In genomic region chr5:113813608-113814007, GRCm38 (mm10) we compare ENCODE assay signal across 12 mouse cellular contexts. TPM values are rescaled to one million over a fixed set of nuclear protein-coding genes. Genes with fewer than 3 reads are reported as not detected.
DNase-seq lines count a peak whose midpoint lies in the region; ATAC-seq and TF ChIP-seq lines count a peak whose summit lies in the region.
"Had no signal": no experiment of that assay in that cellular context is flagged by ENCODE, and none has a peak within 500 bp of the region (broad histone marks: within the 10 kb centered on the region; RNA-seq: fewer than 3 reads in every experiment).

No protein-coding gene starts in this region.

- peaks cover 0 to 16% of the 10 kb centered on the region in 2 experiments; a peak in 2 of 4 replicates for H3K4me1 ChIP-seq in ES-E14 (ENCODE audit: control insufficient read depth in 2 of 2, insufficient read depth in 2 of 2, low read length in 2 of 2, poor library complexity in 1 of 2)
- 0 out of 4 replicates have a peak, but pooled peaks cover 0 to 2% of the 10 kb centered on the region in 2 experiments for H3K4me1 ChIP-seq in liver, embryonic 14.5 days (replicated peaks; ENCODE audit: control insufficient read depth in 2 of 2, insufficient read depth in 2 of 2, low read length in 1 of 2)

- H3K9me3 ChIP-seq in ES-E14 (ENCODE audit: control insufficient read depth, insufficient read depth, low read depth, low read length), result no peaks in the 10 kb centered on the region
- H3K9me3 ChIP-seq in liver, embryonic 14.5 days (ENCODE audit: control insufficient read depth, low read length), result no peaks in the 10 kb centered on the region

- H3K4me3 ChIP-seq in layer of hippocampus, adult 2 months, result no peak overlapping the region
- no peak overlapping the region for H3K4me3 ChIP-seq in ES-E14 (ENCODE audit: insufficient read depth in 1 of 2, low read depth in 1 of 2, low read length in 2 of 2, poor library complexity in 1 of 2, severe bottlenecking in 1 of 2)
- H3K4me3 ChIP-seq in liver, embryonic 14.5 days (ENCODE audit: insufficient read depth in 1 of 2, low read depth in 2 of 2, low read length in 2 of 2), result no peak overlapping the region

- 16% methylated on average over 9 of the region's 9 CpGs for WGBS in liver, embryonic 14.5 days (ENCODE audit: insufficient replicate concordance)

- H3K36me3 ChIP-seq in ES-E14 (ENCODE audit: control insufficient read depth, insufficient read depth, low read length, poor library complexity, severe bottlenecking), result no peaks in the 10 kb centered on the region
- H3K36me3 ChIP-seq in liver, embryonic 14.5 days (replicated peaks; ENCODE audit: control insufficient read depth, insufficient read depth, low read depth), result no peaks in the 10 kb centered on the region

- peak; percentile 54 for TF ChIP-seq CTCF in layer of hippocampus, adult 2 months (conservative IDR thresholded peaks at IDR 0.05)
- TF ChIP-seq CTCF in liver, embryonic 14.5 days (IDR thresholded peaks at IDR 0.05; ENCODE audit: low read depth), result peak; percentile 67

- in situ Hi-C loops in ES-E14 (cut with MboI; ENCODE audit: low sequenced_read_pairs in 2 of 2, unreplicated experiment in 2 of 2), result loop anchor here in 1 of 2 experiments (5.0 to 10.0 kb wide), 2 partner anchors 36 to 449 kb away; no protein-coding TSS in a partner anchor

- H3K27ac ChIP-seq in layer of hippocampus, adult 2 months, result no peak overlapping the region
- H3K27ac ChIP-seq in ES-E14 (ENCODE audit: insufficient read depth, low read depth, low read length, poor library complexity, severe bottlenecking), result no peak overlapping the region
- no peak overlapping the region for H3K27ac ChIP-seq in liver, embryonic 14.5 days

- ATAC-seq in liver, embryonic 14.5 days (ENCODE audit: insufficient read depth), result no peak

- H3K4me2 ChIP-seq in liver, embryonic 14.5 days (ENCODE audit: low read depth), result no peak overlapping the region

- H3K27me3 ChIP-seq in liver, embryonic 14.5 days (ENCODE audit: control insufficient read depth, insufficient read depth, low read length), result no peaks in the 10 kb centered on the region

- peak overlapping the region; percentile 37; the same call in 1 of the 2 replicates for H3K9ac ChIP-seq in ES-E14 (ENCODE audit: insufficient read depth, low read depth, low read length, poor library complexity, severe bottlenecking)
- no peak overlapping the region for H3K9ac ChIP-seq in liver, embryonic 14.5 days (replicated peaks)

- no peak for DNase-seq in layer of hippocampus, adult 2 months (ENCODE audit: low spot score in 2 of 2)
- DNase-seq in layer of hippocampus, postnatal 25 days (ENCODE audit: extremely low spot score in 1 of 2, low spot score in 1 of 2), result no peak
- peak; percentile 78 to 79 for DNase-seq in B cell, adult 2 months
- peak; percentile 80 for DNase-seq in ES-E14 (ENCODE audit: low read depth, low spot score)
- DNase-seq in liver, embryonic 14.5 days (ENCODE audit: low read depth in 3 of 3, low spot score in 3 of 3), result peak in 1 of 3 experiments; percentile 20
- no peak for DNase-seq in right cerebral cortex, postnatal 36 days (ENCODE audit: low spot score in 2 of 2)
- DNase-seq in urinary bladder, postnatal 4 days (ENCODE audit: low spot score in 2 of 2), result no peak
- DNase-seq: adrenal gland, adult 2 months; cerebellum, postnatal 14 days; lung, adult 18-20 months; right cerebral cortex, adult 18-20 months; thymus, postnatal 25 days had no signal

- no peak for TF ChIP-seq EP300 in liver, embryonic 14.5 days (IDR thresholded peaks at IDR 0.05; ENCODE audit: low read depth)

TF ChIP-seq in ES-E14, 5 proteins besides CTCF, POLR2A, EP300 and RAD21:
- TF ChIP-seq CHD2 (IDR thresholded peaks at IDR 0.05; ENCODE audit: low read depth, low read length), result no peak
- no peak for TF ChIP-seq MAFK (IDR thresholded peaks at IDR 0.05; ENCODE audit: insufficient read depth, low read depth, low read length)
- no peak for TF ChIP-seq ZNF384 (IDR thresholded peaks at IDR 0.05; ENCODE audit: low read depth, low read length)
- TF ChIP-seq HCFC1 (IDR thresholded peaks at IDR 0.05; ENCODE audit: borderline replicate concordance, insufficient read depth, low read length), result no peak
- no peak for TF ChIP-seq ZC3H11A (IDR thresholded peaks at IDR 0.05; ENCODE audit: borderline replicate concordance, low read depth, low read length)

RNA-seq across cellular contexts. Expression of gene Tmem119, which starts 13.3 kb away (rescaled TPM):
- total RNA-seq in layer of hippocampus, adult 2 months (2021), result 10 to 100 TPM; 22.8 to 24.0 TPM
- total RNA-seq in layer of hippocampus, postnatal 25 days (2021), result 10 to 100 TPM; 18.4 to 23.9 TPM
- 3.3 and 7.1 TPM in 2 replicates for total RNA-seq in ES-E14 (2012; rRNA removed)
- 0.94 and 1.1 TPM in 2 replicates for polyA plus RNA-seq in liver, embryonic 14.5 days (2012; rRNA removed)
- 1.1 and 1.4 TPM in 2 replicates for polyA plus RNA-seq in liver, embryonic 14.5 days (2014; fragmentation: Nextera tagmentation; extraction: Ambion mirVana)

RNA-seq across cellular contexts. Expression of gene Selplg, which starts 18.8 kb away (rescaled TPM):
- 10 to 100 TPM; 28.3 to 28.8 TPM for total RNA-seq in layer of hippocampus, adult 2 months (2021)
- 10 to 100 TPM; 29.3 to 33.5 TPM for total RNA-seq in layer of hippocampus, postnatal 25 days (2021)
- 0.31 and 1.3 TPM in 2 replicates for total RNA-seq in ES-E14 (2012; rRNA removed)
- polyA plus RNA-seq in liver, embryonic 14.5 days (2012; rRNA removed), result 8.8 and 10.9 TPM in 2 replicates
- 11.2 and 12.5 TPM in 2 replicates for polyA plus RNA-seq in liver, embryonic 14.5 days (2014; fragmentation: Nextera tagmentation; extraction: Ambion mirVana)

RNA-seq across cellular contexts. Expression of gene Iscu, which starts 41.1 kb away (rescaled TPM):
- total RNA-seq in layer of hippocampus, adult 2 months (2021), result 100 to 1,000 TPM; 111 to 122 TPM
- total RNA-seq in layer of hippocampus, postnatal 25 days (2021), result 100 to 1,000 TPM; 115 to 126 TPM
- total RNA-seq in ES-E14 (2012; rRNA removed), result 78.4 and 80.1 TPM in 2 replicates
- 46.2 and 64.9 TPM in 2 replicates for polyA plus RNA-seq in liver, embryonic 14.5 days (2012; rRNA removed)
- 100 and 103 TPM in 2 replicates for polyA plus RNA-seq in liver, embryonic 14.5 days (2014; fragmentation: Nextera tagmentation; extraction: Ambion mirVana)

RNA-seq across cellular contexts. Expression of gene Sart3, which starts 41.3 kb away (rescaled TPM):
- total RNA-seq in layer of hippocampus, adult 2 months (2021), result 10 to 100 TPM; 53.5 to 54.4 TPM
- 10 to 100 TPM; 41.0 to 47.6 TPM for total RNA-seq in layer of hippocampus, postnatal 25 days (2021)
- total RNA-seq in ES-E14 (2012; rRNA removed), result 78.0 and 100 TPM in 2 replicates
- polyA plus RNA-seq in liver, embryonic 14.5 days (2012; rRNA removed), result 11.6 and 15.0 TPM in 2 replicates
- polyA plus RNA-seq in liver, embryonic 14.5 days (2014; fragmentation: Nextera tagmentation; extraction: Ambion mirVana), result 12.7 and 15.9 TPM in 2 replicates

Comparison
In these comparisons a context has a peak if more than half of its experiments do, and no peak if none do; other contexts are left out.
1. DNase-seq: peak in B cell, adult 2 months (2 of 2) and ES-E14 (single experiment); none in layer of hippocampus, adult 2 months (0 of 2), layer of hippocampus, postnatal 25 days (0 of 2), right cerebral cortex, postnatal 36 days (0 of 2) and urinary bladder, postnatal 4 days (0 of 2).
2. RNA of gene Selplg, which starts 18.8 kb away (total RNA-seq): 29.3 to 33.5 TPM in layer of hippocampus, postnatal 25 days and 28.3 to 28.8 TPM in layer of hippocampus, adult 2 months; 0.31 to 1.3 TPM in ES-E14; every median in the first group is over 10 times any median in the second.